Mouse (Mus musculus): ENCODE measurements at regions not wholly inside any gene's neighbourhood (a gene's known extent, or its start where the extent isn't known, plus 50 kb on each side); places are given as distances from the start of the nearest gene placed in this dataset.

DNA sequence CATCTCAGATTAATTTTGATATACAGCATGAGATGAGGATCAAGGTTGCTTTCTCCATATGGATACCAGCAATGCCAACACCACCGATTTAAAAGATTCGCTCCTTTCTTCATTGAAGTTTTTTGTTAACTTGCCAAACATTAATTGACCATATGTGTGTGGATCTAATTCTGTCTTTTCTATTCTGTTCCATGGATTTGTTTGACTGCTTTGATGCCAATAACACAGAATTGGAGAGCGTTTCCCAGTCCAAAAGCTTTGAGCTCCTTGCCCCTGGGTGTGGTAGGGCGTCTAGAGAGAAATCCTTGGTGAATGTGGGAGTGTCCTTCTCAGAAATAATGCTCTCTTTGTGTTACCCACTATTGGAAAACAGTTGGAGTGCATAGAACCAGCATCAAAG lies 254.3 kb downstream of the Samd5 start:
- Histone ChIP-seq H3K4me3 (ENCODE audit: insufficient read depth, low read depth, low read length) (no peak overlapping the region), H3K4me1 (ENCODE audit: control insufficient read depth, insufficient read depth, low read length) (no peaks in the 10 kb centered on the region), H3K27ac (ENCODE audit: insufficient read depth, low read depth, low read length) (no peak overlapping the region)
- no peak for TF ChIP-seq CTCF (IDR thresholded peaks at IDR 0.05; ENCODE audit: insufficient read depth, low read depth, low read length)
- TF ChIP-seq POLR2A (IDR thresholded peaks at IDR 0.05; ENCODE audit: insufficient read depth, low read depth, low read length) = no peak
- WGBS = 73% methylated on average over 4 of the region's 4 CpGs

DNA sequence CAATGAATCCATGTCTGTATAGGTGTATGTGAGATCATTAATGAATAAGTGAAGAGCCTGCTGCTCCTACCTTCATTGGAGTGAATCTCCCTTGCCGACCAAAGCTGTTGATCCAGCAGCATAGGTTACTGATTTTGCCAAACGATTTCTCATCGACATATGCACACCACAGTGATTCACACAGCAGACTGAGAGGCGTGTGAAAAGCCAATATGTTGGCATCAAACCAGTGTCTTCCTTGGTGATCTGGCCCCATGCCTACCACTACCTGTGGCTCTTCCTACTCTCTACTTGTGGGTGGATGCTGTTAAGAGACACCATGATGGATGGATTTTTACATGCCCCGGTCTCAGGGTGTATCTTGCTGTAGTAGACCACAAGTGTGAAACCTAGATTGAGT lies 258.3 kb downstream of the Samd5 start:
- Histone ChIP-seq H3K27ac (ENCODE audit: insufficient read depth, low read depth, low read length) (no peak overlapping the region), H3K4me1 (ENCODE audit: control insufficient read depth, insufficient read depth, low read length) (no peaks in the 10 kb centered on the region), H3K4me3 (ENCODE audit: insufficient read depth, low read depth, low read length) (no peak overlapping the region)
- TF ChIP-seq CTCF (IDR thresholded peaks at IDR 0.05; ENCODE audit: insufficient read depth, low read depth, low read length) (no peak), POLR2A (IDR thresholded peaks at IDR 0.05; ENCODE audit: insufficient read depth, low read depth, low read length) (no peak)
- 97% methylated on average over 5 of the region's 5 CpGs for WGBS

DNA sequence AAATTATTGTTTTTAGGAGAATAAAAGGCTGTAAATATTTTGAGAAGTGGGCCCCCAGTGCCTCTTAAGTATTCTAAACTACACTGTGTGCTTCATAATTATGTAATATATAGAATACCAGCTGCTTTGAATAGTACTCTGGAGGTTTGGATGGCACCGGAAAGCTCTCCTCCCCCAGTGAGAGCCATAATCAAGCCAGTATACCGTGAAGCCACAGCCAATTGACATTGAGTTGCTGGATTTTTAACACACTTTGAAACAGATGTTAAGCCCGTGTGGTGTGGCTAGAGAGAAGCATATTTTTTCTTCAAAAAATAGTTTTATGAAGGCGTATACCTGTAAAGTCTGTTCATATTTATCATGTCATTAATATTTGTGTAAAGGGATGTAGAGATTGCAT lies 268.9 kb downstream of the Samd5 start:
- no peak overlapping the region for H3K4me3 ChIP-seq (ENCODE audit: insufficient read depth, low read depth, low read length)
- no peak for TF ChIP-seq CTCF (IDR thresholded peaks at IDR 0.05; ENCODE audit: insufficient read depth, low read depth, low read length)
- no peak for TF ChIP-seq POLR2A (IDR thresholded peaks at IDR 0.05; ENCODE audit: insufficient read depth, low read depth, low read length)
- H3K4me1 ChIP-seq (ENCODE audit: control insufficient read depth, insufficient read depth, low read length) = no peaks in the 10 kb centered on the region
- WGBS = 63% methylated on average over 4 of the region's 4 CpGs
- no peak overlapping the region for H3K27ac ChIP-seq (ENCODE audit: insufficient read depth, low read depth, low read length)

DNA sequence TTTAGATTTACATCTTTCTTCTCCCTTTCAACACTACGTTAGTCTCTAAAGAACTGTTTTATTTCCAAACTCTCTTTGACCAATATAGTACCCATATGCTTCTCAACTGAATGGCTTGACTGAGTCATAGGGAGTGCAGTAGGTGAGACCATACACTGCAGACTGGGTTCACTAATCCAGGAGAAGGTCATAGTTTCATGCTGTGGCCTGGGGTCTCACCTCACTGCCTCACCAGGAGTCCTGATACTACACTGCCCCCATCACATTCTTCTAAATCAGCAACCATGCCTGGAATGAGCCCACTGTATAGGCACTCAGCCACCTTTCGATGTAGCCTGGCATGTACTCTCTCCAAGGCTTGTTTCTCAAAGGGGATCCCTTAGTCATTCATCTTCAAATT lies 269.6 kb downstream of the Samd5 start:
- 99% methylated on average over 2 of the region's 2 CpGs for WGBS
- Histone ChIP-seq H3K4me3 (ENCODE audit: insufficient read depth, low read depth, low read length) (no peak overlapping the region), H3K4me1 (ENCODE audit: control insufficient read depth, insufficient read depth, low read length) (no peaks in the 10 kb centered on the region), H3K27ac (ENCODE audit: insufficient read depth, low read depth, low read length) (no peak overlapping the region)
- TF ChIP-seq POLR2A (IDR thresholded peaks at IDR 0.05; ENCODE audit: insufficient read depth, low read depth, low read length) = no peak
- TF ChIP-seq CTCF (IDR thresholded peaks at IDR 0.05; ENCODE audit: insufficient read depth, low read depth, low read length) = no peak

DNA sequence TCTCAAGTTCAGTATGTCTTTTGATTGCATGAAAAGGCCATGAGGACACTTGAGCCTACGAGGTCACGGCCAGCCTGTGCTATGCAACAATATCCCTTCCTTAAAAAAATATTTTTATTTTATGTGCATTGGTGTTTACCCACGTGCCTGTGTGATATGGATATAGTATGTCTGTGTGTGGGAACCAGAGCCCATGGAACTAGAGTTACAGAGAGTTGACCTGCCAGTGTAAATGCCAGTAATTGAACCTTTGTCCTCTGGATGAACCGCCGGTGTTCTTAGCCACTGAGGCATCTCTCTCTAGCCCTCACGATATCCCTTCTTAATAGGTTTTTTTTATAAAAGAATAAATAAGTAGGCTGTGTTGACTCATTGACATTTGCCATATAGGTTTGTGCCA lies 270.0 kb downstream of the Samd5 start:
- H3K27ac ChIP-seq (ENCODE audit: insufficient read depth, low read depth, low read length) = no peak overlapping the region
- TF ChIP-seq CTCF (IDR thresholded peaks at IDR 0.05; ENCODE audit: insufficient read depth, low read depth, low read length) (no peak), POLR2A (IDR thresholded peaks at IDR 0.05; ENCODE audit: insufficient read depth, low read depth, low read length) (no peak)
- no peaks in the 10 kb centered on the region for H3K4me1 ChIP-seq (ENCODE audit: control insufficient read depth, insufficient read depth, low read length)
- H3K4me3 ChIP-seq (ENCODE audit: insufficient read depth, low read depth, low read length) = no peak overlapping the region
- WGBS = 92% methylated on average over 6 of the region's 6 CpGs

DNA sequence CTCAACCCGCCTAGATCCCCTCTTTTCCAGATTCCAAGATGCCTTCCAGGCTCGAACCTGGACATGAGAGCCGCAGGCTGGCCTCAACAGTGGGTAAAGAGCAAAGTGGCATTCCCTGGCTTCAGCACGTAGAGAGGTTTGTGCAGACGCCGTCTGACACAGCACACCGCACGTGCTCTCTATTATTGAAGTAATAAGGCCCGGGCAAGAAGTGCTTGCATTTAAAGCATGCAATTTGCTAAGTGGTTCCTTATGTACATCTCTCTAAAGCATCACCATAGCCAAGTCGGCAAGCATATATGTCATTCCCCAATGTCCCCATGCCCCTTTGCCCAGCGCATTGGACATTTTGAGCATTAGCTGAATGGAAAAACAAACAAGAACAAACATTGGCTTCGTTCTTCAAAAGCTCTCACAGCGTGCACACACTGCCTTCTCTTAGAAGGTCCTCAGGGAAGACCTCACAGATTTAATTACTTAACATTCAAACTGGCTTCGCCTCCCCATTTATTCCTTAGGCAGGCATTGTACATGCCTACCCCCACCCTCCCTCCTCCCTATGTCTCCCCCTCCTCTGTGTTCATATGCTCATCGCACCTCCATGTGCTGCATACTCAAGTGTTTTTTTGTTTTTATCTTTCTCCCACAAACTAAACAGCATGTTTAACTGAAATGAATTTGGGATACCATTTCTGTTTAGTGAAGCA lies 273.9 kb downstream of the Samd5 start:
- WGBS = 74% methylated on average over 15 of the region's 15 CpGs

DNA sequence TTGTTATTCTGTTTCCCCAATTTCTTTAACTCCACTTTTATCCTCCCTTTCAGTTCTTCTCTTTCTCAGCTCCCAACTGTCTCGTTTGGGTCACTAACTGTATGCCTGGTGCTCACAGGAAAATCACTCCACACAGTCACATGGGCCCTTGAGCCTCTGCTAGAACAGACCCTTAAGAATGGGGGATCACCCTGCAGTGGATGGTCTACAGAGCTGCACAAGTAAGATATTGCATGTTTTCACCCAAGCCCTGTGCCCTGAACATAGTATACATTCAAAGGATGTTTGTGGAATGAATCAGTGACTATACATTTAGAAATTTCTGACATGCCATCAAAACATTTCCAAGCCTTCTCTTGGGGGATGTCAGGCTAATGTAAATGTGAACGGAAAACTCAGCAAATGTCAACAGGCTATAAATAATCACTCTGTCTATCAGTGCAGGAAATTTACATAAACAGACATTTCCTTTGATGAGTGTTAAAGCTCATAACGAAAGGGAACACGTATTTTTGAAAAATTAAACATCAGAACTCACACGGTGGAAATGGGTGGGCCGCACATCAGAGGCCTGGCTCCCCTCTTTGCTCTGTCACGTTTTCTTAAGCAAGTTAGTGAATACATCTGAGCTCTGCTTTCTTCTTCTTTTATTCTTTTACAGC lies 297.4 kb downstream of the Samd5 start:
- Histone ChIP-seq H3K4me1 (ENCODE audit: control insufficient read depth, insufficient read depth, low read length) (no peaks in the 10 kb centered on the region), H3K4me3 (ENCODE audit: insufficient read depth, low read depth, low read length) (no peak overlapping the region), H3K27ac (ENCODE audit: insufficient read depth, low read depth, low read length) (no peak overlapping the region)
- WGBS = 80% methylated on average over 7 of the region's 7 CpGs
- no peak for TF ChIP-seq POLR2A (IDR thresholded peaks at IDR 0.05; ENCODE audit: insufficient read depth, low read depth, low read length)
- TF ChIP-seq CTCF (IDR thresholded peaks at IDR 0.05; ENCODE audit: insufficient read depth, low read depth, low read length) = no peak

More for the DNA sequence above, 273.9 kb downstream of the Samd5 start:
- no peak overlapping the region for H3K27ac ChIP-seq (ENCODE audit: insufficient read depth, low read depth, low read length)
- no peak overlapping the region for H3K4me3 ChIP-seq (ENCODE audit: insufficient read depth, low read depth, low read length)
- TF ChIP-seq POLR2A (IDR thresholded peaks at IDR 0.05; ENCODE audit: insufficient read depth, low read depth, low read length) (no peak), CTCF (IDR thresholded peaks at IDR 0.05; ENCODE audit: insufficient read depth, low read depth, low read length) (no peak)
- no peaks in the 10 kb centered on the region for H3K4me1 ChIP-seq (ENCODE audit: control insufficient read depth, insufficient read depth, low read length)

DNA sequence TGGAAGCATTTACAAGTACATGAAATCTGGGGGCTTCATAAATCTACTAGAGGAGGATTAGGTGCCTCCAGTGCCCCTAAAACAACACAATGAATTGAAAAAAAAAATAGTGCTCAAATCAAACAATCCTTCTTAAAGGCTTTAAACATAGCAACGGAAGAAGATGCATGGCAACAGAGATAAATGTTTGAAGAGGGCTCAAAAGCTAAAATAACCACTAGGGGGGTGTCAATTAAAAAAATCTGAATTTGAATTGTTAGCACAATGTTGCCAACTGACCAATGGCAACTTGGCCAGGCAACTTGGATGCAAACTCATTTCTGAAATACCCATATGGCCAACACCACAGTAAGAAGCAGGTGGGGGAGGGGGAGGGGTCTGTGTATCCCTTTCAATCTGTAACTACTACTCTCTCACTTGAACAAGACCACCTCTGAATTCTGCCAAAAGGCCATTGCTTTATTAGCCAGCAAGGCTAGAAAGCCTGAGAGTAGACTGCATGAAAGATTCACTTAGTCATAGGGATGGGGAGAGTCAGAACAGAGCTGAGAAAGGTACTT lies 312.6 kb downstream of the Samd5 start:
- Histone ChIP-seq H3K27ac (ENCODE audit: insufficient read depth, low read depth, low read length) (no peak overlapping the region), H3K4me1 (ENCODE audit: control insufficient read depth, insufficient read depth, low read length) (no peaks in the 10 kb centered on the region), H3K4me3 (ENCODE audit: insufficient read depth, low read depth, low read length) (no peak overlapping the region)
- WGBS = 60% methylated on average over 1 of the region's 1 CpGs
- TF ChIP-seq CTCF (IDR thresholded peaks at IDR 0.05; ENCODE audit: insufficient read depth, low read depth, low read length) (no peak), POLR2A (IDR thresholded peaks at IDR 0.05; ENCODE audit: insufficient read depth, low read depth, low read length) (no peak)

DNA sequence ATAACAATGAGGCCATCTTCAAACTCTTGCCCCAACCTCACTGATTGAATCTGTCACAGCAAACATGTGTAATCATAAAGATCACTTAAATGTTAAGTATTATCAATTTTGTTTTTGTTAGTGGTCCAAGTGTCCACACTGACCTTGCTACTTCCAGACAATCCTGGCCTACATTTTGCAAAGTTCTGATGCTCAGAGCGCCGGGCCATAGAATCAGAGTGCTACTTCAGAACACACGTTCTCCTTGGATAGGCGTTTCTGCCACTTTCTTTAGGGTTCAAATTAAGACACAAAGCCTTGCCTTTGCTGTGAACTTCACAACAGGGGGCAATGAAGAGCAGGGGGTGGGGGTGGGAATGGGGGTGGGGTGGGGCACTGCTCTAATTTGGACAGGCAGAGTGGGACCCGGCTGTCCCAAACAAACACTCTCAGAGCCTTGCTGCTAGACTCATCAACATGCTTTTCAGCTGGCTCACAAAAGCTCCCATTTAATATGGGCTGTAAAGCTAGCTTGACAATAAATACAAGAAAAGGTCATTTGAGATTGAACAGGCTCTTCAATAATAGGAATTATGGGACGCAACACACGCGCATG lies 336.7 kb downstream of the Samd5 start:
- WGBS = 61% methylated on average over 8 of the region's 8 CpGs
- TF ChIP-seq POLR2A (IDR thresholded peaks at IDR 0.05; ENCODE audit: insufficient read depth, low read depth, low read length) (no peak), CTCF (IDR thresholded peaks at IDR 0.05; ENCODE audit: insufficient read depth, low read depth, low read length) (no peak)
- H3K4me1 ChIP-seq (ENCODE audit: control insufficient read depth, insufficient read depth, low read length) = no peaks in the 10 kb centered on the region
- no peak overlapping the region for H3K4me3 ChIP-seq (ENCODE audit: insufficient read depth, low read depth, low read length)
- H3K27ac ChIP-seq (ENCODE audit: insufficient read depth, low read depth, low read length) = no peak overlapping the region

All from olfactory bulb, adult 2 months (tissue).